Mouse (Mus musculus) ovary, postnatal 36 days (tissue): Measurements from ENCODE around the gene Irf6.

ENCODE experiments used
- DNase-seq: peaks from one replicate; pipeline ENCODE4 v3.0.0; 2022; ENCODE audit warnings: low spot score, mixed read lengths

The Irf6 gene

GRCm38 (mm10) chr1:193156316-193157110, 3.6 kb downstream of the Irf6 start:
- no peak for DNase-seq

DNA sequence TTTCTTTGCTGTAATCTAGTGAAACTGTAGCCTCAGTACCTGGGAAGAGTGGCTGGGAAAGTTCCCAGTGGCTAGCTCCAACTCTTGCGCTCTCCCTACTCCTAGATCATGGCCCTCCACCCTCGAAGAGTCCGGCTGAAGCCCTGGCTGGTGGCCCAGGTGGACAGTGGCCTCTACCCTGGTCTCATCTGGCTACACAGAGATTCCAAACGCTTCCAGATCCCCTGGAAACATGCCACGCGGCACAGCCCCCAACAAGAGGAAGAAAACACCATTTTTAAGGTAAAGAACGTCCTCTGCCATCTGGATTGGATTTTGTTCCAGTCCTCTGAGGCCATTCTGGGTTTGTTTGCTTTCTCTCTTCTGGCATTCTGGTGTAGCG, 4.2 kb downstream of the Irf6 start:
- no peak for DNase-seq

DNA sequence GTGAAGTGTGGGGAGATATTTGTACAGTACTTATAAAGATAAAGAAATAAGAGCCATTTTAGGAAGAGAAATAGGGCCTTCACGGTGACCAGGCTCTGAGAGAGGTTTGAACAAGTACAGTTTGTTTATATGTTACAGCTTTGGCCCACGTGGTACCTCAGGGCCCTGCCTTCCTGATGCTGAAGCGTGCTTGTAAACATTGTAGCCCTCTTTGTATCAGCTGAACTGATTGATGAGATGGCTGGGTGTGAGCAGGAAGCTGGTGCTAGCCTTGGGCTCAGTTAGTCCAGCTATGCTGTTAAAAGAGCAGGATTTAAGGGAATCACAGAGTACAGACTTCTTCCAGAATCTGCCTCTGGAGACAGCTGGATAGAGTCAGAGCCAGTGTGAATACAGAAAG, 6.3 kb downstream of the Irf6 start:
- DNase-seq = no peak

DNA sequence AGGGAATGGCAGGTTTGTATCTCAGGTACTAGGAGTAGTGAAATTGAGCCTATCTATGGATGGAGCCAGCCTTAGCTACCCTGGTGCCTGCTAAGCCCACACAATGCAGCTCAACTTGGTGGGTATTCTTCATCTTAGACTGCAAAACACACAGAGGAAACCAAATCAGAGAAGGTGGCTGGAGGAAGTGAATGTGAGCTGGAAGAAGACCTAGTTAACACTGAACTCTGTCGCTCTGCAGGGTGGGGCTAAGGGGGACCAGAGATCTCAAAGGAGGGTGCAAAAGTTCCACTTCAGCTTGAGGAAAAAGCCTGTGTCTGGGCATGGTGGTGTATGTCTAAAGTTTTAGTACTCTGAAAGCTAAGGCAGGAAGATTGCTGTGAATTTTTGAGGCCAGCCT, 6.7 kb downstream of the Irf6 start:
- no peak for DNase-seq

- peak; percentile 55 for DNase-seq
These were observed 7.6 kb downstream of the Irf6 start for GRCm38 (mm10) chr1:193160317-193161032.

- no peak for DNase-seq
These were observed 14.8 kb downstream of the Irf6 start, which contains the start of gene A130010J15Rik for GRCm38 (mm10) chr1:193167746-193168145. A130010J15Rik (plus strand) TSS chr1:193168046.

DNA sequence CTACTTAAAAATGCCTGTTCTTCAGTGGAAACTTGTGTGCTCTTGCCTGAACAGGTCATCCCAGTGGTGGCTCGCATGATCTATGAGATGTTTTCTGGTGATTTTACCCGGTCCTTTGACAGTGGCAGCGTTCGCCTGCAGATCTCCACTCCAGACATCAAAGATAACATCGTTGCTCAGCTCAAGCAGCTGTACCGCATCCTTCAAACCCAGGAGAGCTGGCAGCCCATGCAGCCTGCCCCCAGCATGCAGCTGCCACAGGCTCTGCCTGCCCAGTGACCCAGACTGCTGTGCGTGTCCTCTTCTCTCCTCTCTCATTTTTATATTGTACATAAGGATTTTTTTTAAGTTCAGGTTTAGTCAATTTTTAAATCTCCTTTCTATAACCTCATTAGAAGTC, 16.3 kb downstream of the Irf6 start:
- no peak for DNase-seq

DNA sequence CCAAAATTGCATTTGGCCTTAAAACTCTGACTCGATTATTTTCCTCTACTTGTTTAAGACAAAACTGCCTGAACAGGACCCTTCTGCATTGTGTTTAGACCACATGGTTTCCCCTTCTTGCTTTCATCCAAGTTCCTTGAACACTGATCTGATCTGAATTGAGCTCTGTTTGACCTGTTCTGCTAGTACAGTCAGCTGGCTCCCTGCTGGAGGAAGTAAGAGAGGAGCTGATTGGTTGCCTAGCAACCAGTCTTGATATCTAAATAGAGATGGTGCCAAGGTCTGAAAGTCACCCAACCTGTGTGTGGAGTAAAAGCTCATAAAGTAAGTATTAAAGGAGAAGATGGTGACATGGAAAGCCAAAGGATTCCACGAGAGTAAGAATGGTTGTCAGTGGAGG, 16.9 kb downstream of the Irf6 start:
- no peak for DNase-seq

DNA sequence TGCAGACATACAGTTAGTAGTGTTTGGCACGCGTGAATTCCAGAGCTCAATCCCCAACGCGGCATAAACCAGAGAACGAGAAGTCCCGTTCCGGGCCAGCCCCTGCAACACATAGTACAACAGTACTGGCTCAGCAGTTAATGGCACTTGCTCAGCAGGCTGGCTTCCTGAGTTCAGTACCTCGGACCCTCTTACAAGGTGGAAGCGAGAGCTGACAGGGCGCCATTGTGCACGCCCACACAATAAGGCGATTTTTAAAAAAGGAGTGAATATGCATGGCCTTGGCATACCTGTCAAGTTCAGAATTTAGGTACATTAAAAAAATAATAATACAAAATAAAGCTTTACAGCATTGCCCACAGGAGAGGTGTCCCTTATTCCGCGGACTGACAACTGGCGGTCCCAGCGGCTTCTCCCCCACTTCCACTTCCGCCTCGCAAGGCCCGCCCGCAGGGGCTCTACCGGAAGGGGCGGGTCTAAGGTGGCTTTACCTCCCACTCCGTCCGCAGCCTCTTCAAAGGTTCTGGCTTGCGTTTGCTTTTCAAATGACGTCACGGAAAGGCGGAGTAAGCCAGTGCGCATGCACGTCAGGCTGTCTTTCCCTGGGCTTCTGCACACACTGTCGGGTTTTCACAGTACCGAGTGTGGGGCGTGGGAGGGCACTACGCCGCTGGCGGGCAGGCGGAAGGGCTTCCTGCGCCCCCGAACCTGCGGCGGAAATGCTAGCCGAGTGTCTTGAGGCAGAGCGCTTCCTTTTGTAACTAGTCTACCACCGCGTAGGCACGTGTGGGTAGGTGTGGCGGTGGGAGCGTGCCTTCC, 20.3 kb downstream of the Irf6 start:
- DNase-seq = peak; percentile 92

DNA sequence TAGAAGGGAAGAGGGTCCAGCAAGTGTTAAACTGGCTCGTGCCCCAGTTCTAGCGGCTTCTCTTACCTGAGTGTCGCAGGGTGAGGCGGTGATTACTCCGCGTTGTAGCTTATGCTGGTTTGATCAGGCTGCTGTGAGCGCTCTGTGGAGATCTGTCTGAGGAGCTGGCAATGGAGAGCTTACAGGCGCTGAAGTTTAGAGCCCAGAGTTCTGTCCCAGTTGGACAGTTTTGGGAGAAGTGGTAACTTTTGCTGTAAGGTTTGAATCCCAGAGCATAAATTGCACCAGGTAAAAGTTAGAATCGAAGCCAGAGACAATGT, 20.9 kb downstream of the Irf6 start:
- DNase-seq = no peak

- no peak for DNase-seq
These were observed 21.3 kb downstream of the Irf6 start for GRCm38 (mm10) chr1:193174143-193174733.

DNA sequence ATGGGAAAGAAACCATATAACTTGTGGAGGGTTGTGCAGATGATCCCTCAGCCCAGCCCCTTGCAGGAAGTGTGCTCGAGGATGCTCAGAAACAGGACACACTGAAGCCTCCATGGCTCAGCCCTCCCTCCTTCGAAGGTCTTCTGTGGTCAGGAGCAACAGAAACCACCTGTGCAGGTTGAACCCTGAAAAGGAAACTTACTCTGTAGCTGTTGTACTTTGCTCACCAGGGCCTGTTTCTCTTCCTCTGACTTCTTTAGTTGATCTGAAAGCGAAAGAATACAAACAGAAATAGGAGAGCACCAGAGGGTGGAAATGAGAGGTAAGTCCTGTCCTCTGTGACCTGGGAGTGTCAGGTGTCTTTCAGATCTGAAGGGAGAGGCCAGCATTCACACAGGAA, 28.2 kb downstream of the Irf6 start:
- no peak for DNase-seq

DNA sequence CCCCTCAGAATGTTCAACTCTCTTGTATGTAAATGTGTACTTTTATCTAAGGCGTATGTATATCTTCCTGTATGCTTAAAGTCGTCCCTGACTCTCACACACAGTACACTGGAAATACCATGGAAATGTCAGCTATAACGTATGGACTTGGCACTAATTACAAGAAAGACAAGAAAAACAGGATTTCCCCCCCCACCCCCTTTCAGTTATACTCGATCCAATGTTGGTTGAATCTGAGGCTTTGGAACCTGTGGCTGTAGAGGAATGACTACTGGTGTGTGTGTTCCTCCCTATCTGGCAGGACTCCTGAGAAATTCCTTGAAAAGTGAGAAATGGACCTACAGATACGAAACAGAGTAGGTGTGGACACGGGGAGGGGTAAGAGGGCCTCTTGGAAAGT, 35.3 kb downstream of the Irf6 start:
- no peak for DNase-seq

- DNase-seq = peak; percentile 30
These were observed 36.3 kb downstream of the Irf6 start for GRCm38 (mm10) chr1:193189151-193189621.

GRCm38 (mm10) chr1:193189771-193190170, 36.9 kb downstream of the Irf6 start:
- no peak for DNase-seq

DNA sequence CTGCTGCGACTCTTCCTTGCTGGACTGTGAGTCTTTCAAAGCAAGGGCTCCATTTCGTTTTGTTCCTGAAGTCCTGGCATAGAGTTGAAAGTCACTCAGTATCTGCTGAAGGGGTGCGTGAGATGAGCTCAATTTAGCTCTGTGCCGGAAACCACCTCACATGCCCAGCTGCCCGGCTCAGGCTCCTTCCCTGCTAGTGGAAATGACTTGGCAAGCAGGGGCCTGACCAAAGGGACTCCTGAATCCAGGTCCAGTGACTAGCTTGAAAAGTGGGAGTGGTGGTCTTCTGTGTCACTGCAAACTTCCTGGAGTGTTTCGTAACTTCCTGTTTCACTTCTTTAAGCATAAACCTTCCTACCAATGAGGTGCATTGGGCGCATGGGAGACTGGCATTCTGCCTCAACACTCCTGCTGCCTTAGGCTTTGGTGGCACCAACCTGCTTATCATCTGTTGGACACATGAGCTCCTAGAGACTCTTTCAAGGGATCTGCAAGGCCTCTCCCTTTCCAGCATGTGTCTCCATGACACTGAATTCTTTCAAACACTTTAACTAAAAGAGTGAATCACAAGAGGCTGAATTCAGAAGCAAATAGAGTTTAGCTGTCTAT, 38.9 kb downstream of the Irf6 start:
- no peak for DNase-seq

DNA sequence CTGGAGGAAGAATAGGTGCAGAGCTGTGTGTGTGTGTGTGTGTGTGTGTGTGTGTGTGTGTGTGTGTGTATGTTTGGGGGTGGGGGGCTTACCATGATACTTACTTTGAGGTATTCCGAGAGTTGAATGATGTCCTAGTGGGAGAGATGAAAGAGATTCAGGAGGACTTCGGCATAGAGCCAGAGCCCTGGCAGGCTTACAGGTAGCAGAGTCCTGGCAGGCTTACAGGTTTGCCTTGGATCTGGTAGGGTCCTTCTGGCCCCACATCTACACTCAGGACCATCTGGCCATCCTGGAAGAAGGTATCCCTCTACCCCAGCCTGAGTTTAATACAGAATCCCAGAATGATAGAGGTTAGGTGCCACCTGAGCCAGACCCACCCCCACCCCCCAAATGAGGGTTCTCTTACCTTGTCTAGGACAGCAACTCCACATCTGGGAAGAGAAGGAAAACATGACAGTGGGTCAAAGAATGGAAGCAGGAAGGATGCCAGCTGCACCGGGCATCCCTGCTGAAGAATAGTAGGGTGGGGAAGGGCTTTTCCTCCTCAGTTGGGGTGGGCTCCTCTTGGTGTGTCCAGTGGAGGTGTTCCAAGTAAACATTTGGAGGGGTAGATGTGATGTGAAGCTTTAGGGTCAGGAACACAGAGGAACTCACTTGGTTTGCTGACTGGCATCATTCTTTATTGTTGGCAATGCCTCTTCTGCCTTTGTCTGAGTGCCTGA, 41.7 kb downstream of the Irf6 start:
- no peak for DNase-seq

GRCm38 (mm10) chr1:193195169-193195810, 42.4 kb downstream of the Irf6 start:
- DNase-seq = no peak

DNA sequence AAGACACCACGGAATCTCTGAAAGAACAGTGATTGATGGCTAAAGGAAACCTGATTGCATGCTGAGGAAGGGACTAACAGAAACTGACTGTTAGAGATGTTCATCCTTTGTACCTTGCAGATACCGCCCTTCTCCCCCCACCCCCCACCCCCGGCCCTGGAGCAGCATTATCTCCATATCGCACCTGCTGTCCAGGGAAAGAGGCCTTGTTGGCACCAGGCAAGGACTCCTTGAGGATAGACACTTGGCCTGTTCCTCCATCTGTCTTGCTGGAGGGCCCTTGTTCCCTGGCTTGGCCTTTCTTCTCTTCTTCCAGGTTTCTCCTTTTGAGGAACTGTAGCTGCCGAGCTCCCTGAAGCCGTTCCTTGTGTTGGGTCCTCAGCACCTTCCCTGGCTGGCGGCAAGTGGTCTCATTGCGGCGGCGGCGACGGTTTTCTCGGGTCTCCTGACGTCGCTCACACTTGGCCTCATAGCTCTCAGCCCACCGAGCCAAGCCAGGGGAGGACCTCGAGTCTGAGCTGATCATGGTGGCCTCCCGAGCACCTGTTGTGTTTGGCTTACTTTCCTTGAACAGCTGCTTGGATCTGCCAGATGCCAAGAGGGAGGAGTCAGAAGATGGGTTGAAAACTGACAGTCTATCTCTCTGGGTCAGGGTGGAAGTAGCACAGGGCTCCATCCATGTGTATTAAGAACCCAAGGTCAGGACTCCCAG, 44.7 kb downstream of the Irf6 start:
- DNase-seq = no peak

GRCm38 (mm10) chr1:193198312-193198711, 45.4 kb downstream of the Irf6 start:
- DNase-seq = no peak
